Mouse (Mus musculus): ENCODE results near the gene Nop14. TPM values are rescaled to one million over a fixed set of nuclear protein-coding genes. Genes with fewer than 3 reads are reported as not detected.

Gene Nop14
- polyA plus RNA-seq, 1 experiment from 2014 or later = 40.8 TPM

- no peak for ATAC-seq (replicated peaks; ENCODE audit: insufficient number of reproducible peaks, low FRiP score, low TSS enrichment, low read depth)
- H3K4me2 ChIP-seq (ENCODE audit: low read depth, low read length) = no peak overlapping the region
- no peak overlapping the region for H3K4me3 ChIP-seq (ENCODE audit: low read depth, low read length)
Measured at GRCm38 (mm10) chr5:34637591-34638156, 22.3 kb downstream of the Nop14 start.

GRCm38 (mm10) chr5:34636481-34637287 is 23.3 kb downstream of the Nop14 start, which contains the start of gene Mfsd10:
Gene Mfsd10, minus strand, starts transcription at chr5:34637212.
- peak within 1 kb of the TSS; percentile 67 for H3K27ac ChIP-seq (replicated peaks; ENCODE audit: low read depth, low read length)
- H3K9me3 ChIP-seq (replicated peaks; ENCODE audit: control insufficient read depth, low read length) = no peaks in the 10 kb centered on the region
- H3K36me3 ChIP-seq (replicated peaks; ENCODE audit: control insufficient read depth, insufficient read depth, low read depth, low read length) = peaks cover 6% of the 10 kb centered on the region
- H3K27me3 ChIP-seq (ENCODE audit: control insufficient read depth, insufficient read depth, low read length) = no peaks in the 10 kb centered on the region
- peak within 1 kb of the TSS; percentile 81 for H3K9ac ChIP-seq (replicated peaks; ENCODE audit: low read length)
- ATAC-seq (replicated peaks; ENCODE audit: insufficient number of reproducible peaks, low FRiP score, low TSS enrichment, low read depth) (peak; percentile 85), DNase-seq (ENCODE audit: low spot score) (peak; percentile 88)
- peak within 1 kb of the TSS; percentile 96 for H3K4me2 ChIP-seq (ENCODE audit: low read depth, low read length)
- peak within 1 kb of the TSS; percentile 52 for H3K4me3 ChIP-seq (ENCODE audit: low read depth, low read length)
- peaks cover 4% of the 10 kb centered on the region; the same call in 1 of the 2 replicates for H3K4me1 ChIP-seq (ENCODE audit: control insufficient read depth, insufficient read depth, low read length)
- under 1% methylated on average over 48 of the region's 48 CpGs for WGBS

More at GRCm38 (mm10) chr5:34637591-34638156, 22.3 kb downstream of the Nop14 start:
- H3K36me3 ChIP-seq (replicated peaks; ENCODE audit: control insufficient read depth, insufficient read depth, low read depth, low read length) = peaks cover 6% of the 10 kb centered on the region
- H3K9ac ChIP-seq (replicated peaks; ENCODE audit: low read length) = peak overlapping the region; percentile 81
- H3K27ac ChIP-seq (replicated peaks; ENCODE audit: low read depth, low read length) = no peak overlapping the region
- 77% methylated on average over 7 of the region's 7 CpGs for WGBS
- DNase-seq (ENCODE audit: low spot score) = no peak
- H3K4me1 ChIP-seq (ENCODE audit: control insufficient read depth, insufficient read depth, low read length) = peaks cover 4% of the 10 kb centered on the region; the same call in 1 of the 2 replicates
- H3K9me3 ChIP-seq (replicated peaks; ENCODE audit: control insufficient read depth, low read length) = no peaks in the 10 kb centered on the region
- H3K27me3 ChIP-seq (ENCODE audit: control insufficient read depth, insufficient read depth, low read length) = no peaks in the 10 kb centered on the region

- no peak overlapping the region for H3K27ac ChIP-seq (replicated peaks; ENCODE audit: low read depth, low read length)
- no peaks in the 10 kb centered on the region for H3K9me3 ChIP-seq (replicated peaks; ENCODE audit: control insufficient read depth, low read length)
- ATAC-seq (replicated peaks; ENCODE audit: insufficient number of reproducible peaks, low FRiP score, low TSS enrichment, low read depth) = no peak
- H3K9ac ChIP-seq (replicated peaks; ENCODE audit: low read length) = no peak overlapping the region; the same call in 1 of the 2 replicates
- 63% methylated on average over 10 of the region's 10 CpGs for whole genome bisulfite sequencing
- H3K27me3 ChIP-seq (ENCODE audit: control insufficient read depth, insufficient read depth, low read length) = no peaks in the 10 kb centered on the region
- H3K4me1 ChIP-seq (ENCODE audit: control insufficient read depth, insufficient read depth, low read length) = peaks cover 4% of the 10 kb centered on the region; the same call in 1 of the 2 replicates
- no peak for DNase-seq (ENCODE audit: low spot score)
- peaks cover 6% of the 10 kb centered on the region for H3K36me3 ChIP-seq (replicated peaks; ENCODE audit: control insufficient read depth, insufficient read depth, low read depth, low read length)
- H3K4me2 ChIP-seq (ENCODE audit: low read depth, low read length) = peak overlapping the region; percentile 96
- peak overlapping the region; percentile 52 for H3K4me3 ChIP-seq (ENCODE audit: low read depth, low read length)
Measured at GRCm38 (mm10) chr5:34635665-34636192, 24.2 kb downstream of the Nop14 start.

- H3K36me3 ChIP-seq (replicated peaks; ENCODE audit: control insufficient read depth, insufficient read depth, low read depth, low read length) = peaks cover 6% of the 10 kb centered on the region
- no peaks in the 10 kb centered on the region for H3K9me3 ChIP-seq (replicated peaks; ENCODE audit: control insufficient read depth, low read length)
- no peak overlapping the region for H3K9ac ChIP-seq (replicated peaks; ENCODE audit: low read length)
- H3K27me3 ChIP-seq (ENCODE audit: control insufficient read depth, insufficient read depth, low read length) = no peaks in the 10 kb centered on the region
- peaks cover 4% of the 10 kb centered on the region; the same call in 1 of the 2 replicates for H3K4me1 ChIP-seq (ENCODE audit: control insufficient read depth, insufficient read depth, low read length)
- no peak for DNase-seq (ENCODE audit: low spot score)
- H3K4me2 ChIP-seq (ENCODE audit: low read depth, low read length) = no peak overlapping the region
- 90% methylated on average over 13 of the region's 13 CpGs for WGBS
- ATAC-seq (replicated peaks; ENCODE audit: insufficient number of reproducible peaks, low FRiP score, low TSS enrichment, low read depth) = no peak
- H3K27ac ChIP-seq (replicated peaks; ENCODE audit: low read depth, low read length) = no peak overlapping the region
- H3K4me3 ChIP-seq (ENCODE audit: low read depth, low read length) = no peak overlapping the region
Measured at GRCm38 (mm10) chr5:34634746-34635400, 25.1 kb downstream of the Nop14 start.

- ATAC-seq (replicated peaks; ENCODE audit: insufficient number of reproducible peaks, low FRiP score, low TSS enrichment, low read depth) = no peak
Measured at GRCm38 (mm10) chr5:34633641-34634040, 26.3 kb downstream of the Nop14 start.

GRCm38 (mm10) chr5:34632996-34633395 is 27.0 kb downstream of the Nop14 start:
- Histone ChIP-seq H3K4me1 (ENCODE audit: control insufficient read depth, insufficient read depth, low read length) (peaks cover 4% of the 10 kb centered on the region; the same call in 1 of the 2 replicates), H3K36me3 (replicated peaks; ENCODE audit: control insufficient read depth, insufficient read depth, low read depth, low read length) (peaks cover 8% of the 10 kb centered on the region; the same call in 1 of the 2 replicates), H3K4me3 (ENCODE audit: low read depth, low read length) (no peak overlapping the region), H3K27ac (replicated peaks; ENCODE audit: low read depth, low read length) (no peak overlapping the region), H3K27me3 (ENCODE audit: control insufficient read depth, insufficient read depth, low read length) (no peaks in the 10 kb centered on the region), H3K9ac (replicated peaks; ENCODE audit: low read length) (no peak overlapping the region), H3K4me2 (ENCODE audit: low read depth, low read length) (no peak overlapping the region), H3K9me3 (replicated peaks; ENCODE audit: control insufficient read depth, low read length) (no peaks in the 10 kb centered on the region)
- ATAC-seq (replicated peaks; ENCODE audit: insufficient number of reproducible peaks, low FRiP score, low TSS enrichment, low read depth) = no peak
- no peak for DNase-seq (ENCODE audit: low spot score)
- 91% methylated on average over 2 of the region's 2 CpGs for WGBS

More at GRCm38 (mm10) chr5:34633641-34634040, 26.3 kb downstream of the Nop14 start:
- WGBS = 73% methylated on average over 4 of the region's 4 CpGs
- Histone ChIP-seq H3K27me3 (ENCODE audit: control insufficient read depth, insufficient read depth, low read length) (no peaks in the 10 kb centered on the region), H3K9ac (replicated peaks; ENCODE audit: low read length) (no peak overlapping the region), H3K4me1 (ENCODE audit: control insufficient read depth, insufficient read depth, low read length) (peaks cover 4% of the 10 kb centered on the region; the same call in 1 of the 2 replicates), H3K4me3 (ENCODE audit: low read depth, low read length) (no peak overlapping the region), H3K4me2 (ENCODE audit: low read depth, low read length) (no peak overlapping the region), H3K27ac (replicated peaks; ENCODE audit: low read depth, low read length) (no peak overlapping the region), H3K36me3 (replicated peaks; ENCODE audit: control insufficient read depth, insufficient read depth, low read depth, low read length) (peaks cover 6% of the 10 kb centered on the region; the same call in 1 of the 2 replicates), H3K9me3 (replicated peaks; ENCODE audit: control insufficient read depth, low read length) (no peaks in the 10 kb centered on the region)
- no peak for DNase-seq (ENCODE audit: low spot score)

- 92% methylated on average over 4 of the region's 4 CpGs for WGBS
- DNase-seq (ENCODE audit: low spot score) (no peak), ATAC-seq (replicated peaks; ENCODE audit: insufficient number of reproducible peaks, low FRiP score, low TSS enrichment, low read depth) (no peak)
- Histone ChIP-seq H3K4me2 (ENCODE audit: low read depth, low read length) (no peak overlapping the region), H3K36me3 (replicated peaks; ENCODE audit: control insufficient read depth, insufficient read depth, low read depth, low read length) (peaks cover 8% of the 10 kb centered on the region), H3K4me3 (ENCODE audit: low read depth, low read length) (no peak overlapping the region), H3K9ac (replicated peaks; ENCODE audit: low read length) (no peak overlapping the region), H3K27ac (replicated peaks; ENCODE audit: low read depth, low read length) (no peak overlapping the region), H3K9me3 (replicated peaks; ENCODE audit: control insufficient read depth, low read length) (no peaks in the 10 kb centered on the region), H3K27me3 (ENCODE audit: control insufficient read depth, insufficient read depth, low read length) (no peaks in the 10 kb centered on the region), H3K4me1 (ENCODE audit: control insufficient read depth, insufficient read depth, low read length) (no peaks in the 10 kb centered on the region)
Measured at GRCm38 (mm10) chr5:34609966-34610365, 50.0 kb downstream of the Nop14 start.
